Mouse (Mus musculus) inflammation-experienced regulatory T-cells, adult 6 months (primary cell): ENCODE measurements at regions not wholly inside any gene's neighbourhood (a gene's known extent, or its start where the extent isn't known, plus 50 kb on each side); places are given as distances from the start of the nearest gene placed in this dataset.

ENCODE experiments used
- ATAC-seq: one replicate; pipeline ENCODE4 v1.8.0; 2017

DNA sequence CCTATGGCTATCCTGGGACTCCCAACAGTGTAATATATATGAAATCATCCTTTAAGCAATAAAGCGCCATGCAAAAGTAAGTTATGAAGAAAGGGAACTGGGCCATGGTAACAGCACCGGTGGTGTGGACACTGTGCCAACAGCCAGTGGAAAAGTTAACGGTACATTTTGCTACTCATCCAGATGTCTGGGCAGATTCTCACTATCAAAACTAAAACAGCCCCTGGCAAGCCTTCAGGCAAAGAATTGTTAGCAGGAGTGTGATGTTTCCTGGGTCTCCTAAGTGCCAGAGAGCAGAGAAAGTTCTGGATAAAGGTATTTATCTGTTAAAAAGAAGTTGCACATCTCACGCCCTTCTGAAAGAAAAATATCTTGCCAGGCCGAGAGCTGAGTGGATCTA is 198.0 kb upstream of the Hnrnpa3 start:
- no peak for ATAC-seq

- no peak for ATAC-seq
Observed at GRCm38 (mm10) chr2:75461421-75461991, 197.6 kb upstream of the Hnrnpa3 start.

DNA sequence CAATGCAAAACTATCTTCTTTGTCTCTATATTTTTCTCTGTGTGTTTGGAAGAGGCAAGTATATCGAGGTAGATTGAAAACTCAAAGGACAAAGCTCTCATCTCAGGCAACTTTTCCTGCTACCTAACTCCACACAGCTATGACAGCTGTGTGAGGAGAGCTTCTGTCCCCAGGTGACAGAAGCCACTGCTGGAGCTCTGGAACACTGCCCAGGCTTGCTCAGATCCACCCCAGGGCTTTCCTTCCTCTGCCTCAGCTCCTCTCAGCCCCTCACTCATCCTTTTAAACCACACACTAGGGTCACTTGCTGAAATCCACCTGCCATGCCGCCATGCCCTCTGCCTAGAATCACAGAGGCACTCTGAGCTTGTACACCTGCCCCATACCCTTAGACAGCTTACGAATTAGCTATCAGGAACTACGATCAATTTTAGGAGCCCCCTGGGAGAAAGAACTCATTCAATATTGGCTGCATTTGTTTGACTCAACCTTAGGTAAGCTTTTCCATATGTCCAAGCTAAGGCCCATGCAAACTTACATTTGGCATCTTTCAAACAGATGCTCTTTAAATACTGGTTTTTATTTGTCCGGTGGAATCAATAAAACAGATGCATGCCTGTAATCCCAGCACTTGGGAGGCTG is 196.9 kb upstream of the Hnrnpa3 start:
- no peak for ATAC-seq

DNA sequence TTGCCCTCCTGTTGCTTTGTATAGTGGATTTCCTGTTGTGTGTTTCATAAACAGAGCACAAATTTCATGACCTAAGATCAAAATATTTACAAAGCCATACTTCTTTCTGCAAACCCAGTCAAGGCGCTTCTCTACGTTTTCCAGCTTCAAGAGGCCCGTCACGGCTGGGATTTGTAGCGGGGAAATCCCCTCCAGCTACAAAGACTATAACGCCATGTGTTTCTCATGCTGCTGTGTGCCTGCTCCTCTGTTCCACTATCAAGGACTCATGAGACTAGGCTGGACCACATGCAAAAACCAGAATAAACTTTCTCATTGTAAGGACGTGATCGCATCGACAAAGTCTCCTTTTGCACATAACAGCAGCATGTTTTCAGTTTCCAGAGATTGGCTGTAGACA is 196.0 kb upstream of the Hnrnpa3 start:
- no peak for ATAC-seq

GRCm38 (mm10) chr2:75464429-75464828 is 194.6 kb upstream of the Hnrnpa3 start:
- ATAC-seq, result no peak

GRCm38 (mm10) chr2:75468851-75469250 is 190.2 kb upstream of the Hnrnpa3 start:
- ATAC-seq, result no peak

DNA sequence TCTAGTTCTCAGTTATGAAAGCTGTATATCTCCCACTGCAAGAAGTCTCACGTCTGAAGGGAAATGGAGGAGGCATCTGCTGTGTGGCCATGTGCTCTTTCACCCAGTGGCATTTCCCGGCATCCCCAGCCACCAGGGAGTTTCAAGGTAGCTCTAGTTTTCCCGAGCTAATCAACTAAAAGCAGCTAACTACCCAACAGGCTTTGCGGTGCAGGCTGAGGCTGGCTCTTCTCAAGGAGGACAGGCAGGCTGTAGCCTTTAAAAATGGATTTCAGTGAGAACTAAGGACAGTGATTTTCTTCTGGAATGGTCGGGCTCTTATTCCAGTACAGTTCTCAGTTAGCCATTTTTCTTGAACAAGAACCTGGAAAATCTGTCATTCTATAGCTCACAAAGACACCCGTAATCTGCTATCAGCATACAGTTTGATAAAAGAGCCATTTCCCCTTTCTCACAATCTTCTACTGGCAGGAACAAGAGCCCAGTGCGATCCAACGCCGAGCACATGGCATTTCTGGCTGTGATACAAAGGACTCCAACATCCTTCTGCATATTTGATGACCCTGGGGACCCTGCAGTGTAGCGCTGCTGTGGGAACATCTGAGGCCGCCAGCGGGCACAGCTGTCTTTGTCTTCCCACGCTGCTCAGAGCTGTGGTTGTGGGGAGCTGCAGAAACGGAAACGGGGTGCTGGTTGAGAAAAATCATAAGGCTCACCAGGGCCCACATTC is 188.9 kb upstream of the Hnrnpa3 start:
- peak; percentile 78 for ATAC-seq

DNA sequence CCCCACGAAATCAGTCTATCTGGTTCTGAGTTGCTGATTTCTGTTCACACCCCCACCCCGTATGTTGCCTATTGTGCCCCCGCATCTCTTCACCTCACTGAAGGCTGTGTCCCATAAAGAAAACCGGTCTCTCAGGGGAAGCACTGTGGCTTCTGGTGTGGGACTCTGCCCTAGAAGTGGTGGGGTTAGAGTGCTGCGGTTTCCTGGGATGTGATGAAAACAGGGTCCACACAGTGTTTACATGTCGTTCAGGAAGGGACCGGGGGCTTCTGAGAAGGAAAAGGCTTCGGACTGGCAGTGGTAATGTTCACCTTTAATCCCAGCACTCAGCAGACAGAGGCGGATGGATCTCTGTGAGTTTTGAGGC is 188.4 kb upstream of the Hnrnpa3 start:
- ATAC-seq, result no peak

GRCm38 (mm10) chr2:75472489-75472888 is 186.6 kb upstream of the Hnrnpa3 start:
- no peak for ATAC-seq

GRCm38 (mm10) chr2:75474509-75474908 is 184.6 kb upstream of the Hnrnpa3 start:
- no peak for ATAC-seq

- no peak for ATAC-seq
Observed at GRCm38 (mm10) chr2:75476350-75476749, 182.7 kb upstream of the Hnrnpa3 start.

GRCm38 (mm10) chr2:75477076-75477475 is 182.0 kb upstream of the Hnrnpa3 start:
- no peak for ATAC-seq

GRCm38 (mm10) chr2:75479546-75479945 is 179.5 kb upstream of the Hnrnpa3 start:
- no peak for ATAC-seq

- ATAC-seq, result no peak
Observed at GRCm38 (mm10) chr2:75481863-75482262, 177.2 kb upstream of the Hnrnpa3 start.

GRCm38 (mm10) chr2:75482484-75482883 is 176.6 kb upstream of the Hnrnpa3 start:
- no peak for ATAC-seq

GRCm38 (mm10) chr2:75484951-75485350 is 174.1 kb upstream of the Hnrnpa3 start:
- ATAC-seq, result no peak

- no peak for ATAC-seq
Observed at GRCm38 (mm10) chr2:75491150-75491549, 167.9 kb upstream of the Hnrnpa3 start.

DNA sequence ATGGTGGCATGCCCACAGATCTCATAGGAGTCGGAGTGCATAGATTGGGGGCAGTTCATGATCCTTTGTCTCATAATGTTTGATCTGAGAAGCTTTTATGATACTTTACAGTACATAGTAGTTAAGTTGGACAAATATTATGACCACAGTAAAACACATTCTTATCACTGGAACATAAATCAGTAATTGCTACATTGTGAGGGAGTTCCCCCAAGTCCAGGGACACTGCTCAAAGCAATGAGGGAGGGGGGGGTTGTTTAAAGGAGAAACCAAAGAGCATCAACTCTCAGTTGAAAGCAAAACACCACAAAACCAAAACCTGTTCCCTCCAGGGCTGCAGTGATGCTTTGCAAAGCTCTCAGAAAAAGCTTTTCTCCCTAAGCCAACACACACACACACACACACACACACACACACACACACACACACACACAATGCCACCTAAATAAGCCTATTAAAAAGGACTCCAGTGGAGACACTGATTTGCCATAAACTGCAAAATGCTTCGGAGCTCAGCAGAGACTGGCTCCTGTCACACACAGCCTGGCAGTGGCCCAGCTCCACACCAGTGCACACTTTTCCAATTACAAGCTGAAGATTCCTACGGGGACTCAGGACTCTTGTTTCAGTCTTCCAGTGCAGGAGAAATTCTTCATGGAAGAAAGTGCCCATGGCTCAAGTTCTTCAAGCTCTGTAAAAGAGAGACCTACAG is 167.1 kb upstream of the Hnrnpa3 start:
- no peak for ATAC-seq

DNA sequence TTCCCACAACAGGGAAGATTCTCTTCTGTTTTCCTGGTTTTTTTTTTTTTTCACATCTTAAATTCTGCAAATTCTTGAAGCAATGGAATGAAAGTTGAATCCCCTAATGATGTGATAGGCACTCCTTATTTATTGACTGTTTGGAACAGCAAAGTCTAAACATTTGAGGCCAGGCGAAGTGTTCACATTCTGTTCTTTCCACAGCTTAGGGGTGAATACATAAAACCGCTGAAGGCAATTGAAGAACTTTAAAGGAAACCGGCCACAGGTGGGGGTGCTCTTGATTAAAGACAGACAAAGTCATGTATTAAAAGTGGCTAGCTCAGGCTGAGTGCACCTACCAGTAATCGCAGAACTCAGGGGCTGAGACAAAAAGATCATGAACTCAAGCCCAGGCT is 166.6 kb upstream of the Hnrnpa3 start:
- ATAC-seq, result no peak

DNA sequence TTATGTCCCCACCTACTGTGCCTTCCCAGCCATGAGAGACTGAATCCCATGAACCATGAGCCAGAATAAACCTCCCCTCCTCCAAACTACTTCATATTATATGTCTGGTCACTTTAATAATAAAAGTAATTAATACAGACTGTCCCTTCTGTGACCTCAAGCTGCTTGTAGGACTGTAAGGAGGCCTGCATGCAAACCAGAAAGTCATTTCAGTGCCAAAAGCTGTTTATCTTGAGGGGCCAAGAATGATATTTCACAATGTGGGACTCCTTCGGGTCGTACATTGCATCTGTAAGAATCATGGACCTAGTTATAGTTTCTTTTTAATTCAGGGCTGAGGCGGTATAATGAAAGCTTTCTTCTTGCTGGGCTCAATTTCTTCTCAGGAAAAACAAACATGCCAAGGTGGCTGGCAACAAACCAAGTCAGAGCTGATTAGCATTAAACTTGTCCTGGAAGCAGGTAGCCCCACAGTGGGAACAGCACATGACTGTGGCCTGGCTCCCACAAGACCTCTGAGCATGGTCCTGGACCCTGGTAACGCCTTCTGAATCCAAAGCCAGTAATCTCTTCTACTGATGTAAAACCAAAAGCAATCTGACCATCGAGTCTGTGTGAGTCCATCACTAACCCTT is 162.3 kb upstream of the Hnrnpa3 start:
- ATAC-seq, result no peak

DNA sequence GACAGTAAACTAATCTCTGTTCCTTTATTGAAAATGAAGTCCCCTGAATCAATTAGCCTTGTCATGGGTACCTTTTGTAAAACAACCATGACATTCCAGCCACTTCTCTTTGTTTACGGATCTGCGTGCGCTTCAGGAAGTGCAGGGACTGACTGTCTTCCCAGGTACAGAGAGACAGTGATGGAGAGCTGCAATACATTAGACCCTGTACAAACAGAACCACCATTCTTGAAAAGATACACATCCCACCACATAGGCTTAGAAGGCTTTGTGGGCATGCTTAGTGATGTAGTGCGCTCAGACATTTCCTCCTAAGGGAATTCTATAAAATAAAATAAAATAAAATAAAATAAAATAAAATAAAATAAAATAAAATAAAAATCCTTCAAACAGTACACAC is 148.8 kb upstream of the Hnrnpa3 start:
- no peak for ATAC-seq

- no peak for ATAC-seq
Observed at GRCm38 (mm10) chr2:75512422-75513170, 146.5 kb upstream of the Hnrnpa3 start.
